Mouse (Mus musculus): ENCODE measurements at regions not wholly inside any gene's neighbourhood (a gene's known extent, or its start where the extent isn't known, plus 50 kb on each side); places are given as distances from the start of the nearest gene placed in this dataset.

GRCm38 (mm10) chr11:34997906-34998305 lies 123.1 kb upstream of the Slit3 start:
- Histone ChIP-seq H3K4me3 (ENCODE audit: low read depth, low read length) (no peak overlapping the region), H3K27ac (replicated peaks; ENCODE audit: low read depth, low read length) (no peak overlapping the region), H3K4me1 (ENCODE audit: control insufficient read depth, insufficient read depth, low read length) (no peaks in the 10 kb centered on the region), H3K9me3 (ENCODE audit: control insufficient read depth, low read length) (no peaks in the 10 kb centered on the region), H3K27me3 (ENCODE audit: control insufficient read depth, insufficient read depth, low read length) (no peaks in the 10 kb centered on the region), H3K36me3 (ENCODE audit: control insufficient read depth, insufficient read depth, low read length) (no peaks in the 10 kb centered on the region), H3K9ac (ENCODE audit: low read length) (no peak overlapping the region), H3K4me2 (ENCODE audit: low read depth, severe bottlenecking) (no peak overlapping the region)
- no peak for ATAC-seq (ENCODE audit: insufficient number of reproducible peaks, low FRiP score, low TSS enrichment, low read depth)
- no peak for DNase-seq (ENCODE audit: low spot score)
- 93% methylated on average over 2 of the region's 2 CpGs for WGBS

GRCm38 (mm10) chr11:34995515-34995914 lies 125.5 kb upstream of the Slit3 start:
- Histone ChIP-seq H3K27ac (replicated peaks; ENCODE audit: low read depth, low read length) (no peak overlapping the region), H3K4me2 (ENCODE audit: low read depth, severe bottlenecking) (no peak overlapping the region), H3K9ac (ENCODE audit: low read length) (no peak overlapping the region), H3K9me3 (ENCODE audit: control insufficient read depth, low read length) (no peaks in the 10 kb centered on the region), H3K36me3 (ENCODE audit: control insufficient read depth, insufficient read depth, low read length) (no peaks in the 10 kb centered on the region), H3K4me1 (ENCODE audit: control insufficient read depth, insufficient read depth, low read length) (no peaks in the 10 kb centered on the region), H3K4me3 (ENCODE audit: low read depth, low read length) (no peak overlapping the region), H3K27me3 (ENCODE audit: control insufficient read depth, insufficient read depth, low read length) (no peaks in the 10 kb centered on the region)
- WGBS: 71% methylated on average over 4 of the region's 4 CpGs
- DNase-seq (ENCODE audit: low spot score) (no peak), ATAC-seq (ENCODE audit: insufficient number of reproducible peaks, low FRiP score, low TSS enrichment, low read depth) (no peak)

GRCm38 (mm10) chr11:34982775-34983457 lies 138.1 kb upstream of the Slit3 start:
- Histone ChIP-seq H3K9me3 (ENCODE audit: control insufficient read depth, low read length) (no peaks in the 10 kb centered on the region), H3K36me3 (ENCODE audit: control insufficient read depth, insufficient read depth, low read length) (no peaks in the 10 kb centered on the region), H3K27me3 (ENCODE audit: control insufficient read depth, insufficient read depth, low read length) (no peaks in the 10 kb centered on the region), H3K4me3 (ENCODE audit: low read depth, low read length) (no peak overlapping the region), H3K4me1 (ENCODE audit: control insufficient read depth, insufficient read depth, low read length) (peaks cover 4% of the 10 kb centered on the region; the same call in 1 of the 2 replicates), H3K9ac (ENCODE audit: low read length) (no peak overlapping the region), H3K27ac (replicated peaks; ENCODE audit: low read depth, low read length) (no peak overlapping the region), H3K4me2 (ENCODE audit: low read depth, severe bottlenecking) (no peak overlapping the region)
- WGBS: 49% methylated on average over 5 of the region's 5 CpGs
- peak; percentile 36 for DNase-seq (ENCODE audit: low spot score)
- ATAC-seq (ENCODE audit: insufficient number of reproducible peaks, low FRiP score, low TSS enrichment, low read depth): no peak

GRCm38 (mm10) chr11:34980210-34980609 lies 140.8 kb upstream of the Slit3 start:
- H3K27ac ChIP-seq (replicated peaks; ENCODE audit: low read depth, low read length): no peak overlapping the region
- 88% methylated on average over 1 of the region's 1 CpGs for whole genome bisulfite sequencing
- H3K4me3 ChIP-seq (ENCODE audit: low read depth, low read length): no peak overlapping the region
- H3K36me3 ChIP-seq (ENCODE audit: control insufficient read depth, insufficient read depth, low read length): no peaks in the 10 kb centered on the region
- H3K4me1 ChIP-seq (ENCODE audit: control insufficient read depth, insufficient read depth, low read length): peaks cover 4% of the 10 kb centered on the region; the same call in 1 of the 2 replicates
- no peak overlapping the region for H3K9ac ChIP-seq (ENCODE audit: low read length)
- H3K4me2 ChIP-seq (ENCODE audit: low read depth, severe bottlenecking): no peak overlapping the region
- DNase-seq (ENCODE audit: low spot score) (no peak), ATAC-seq (ENCODE audit: insufficient number of reproducible peaks, low FRiP score, low TSS enrichment, low read depth) (no peak)
- no peaks in the 10 kb centered on the region for H3K9me3 ChIP-seq (ENCODE audit: control insufficient read depth, low read length)
- H3K27me3 ChIP-seq (ENCODE audit: control insufficient read depth, insufficient read depth, low read length): no peaks in the 10 kb centered on the region

GRCm38 (mm10) chr11:34977861-34978260 lies 143.2 kb upstream of the Slit3 start:
- Histone ChIP-seq H3K9me3 (ENCODE audit: control insufficient read depth, low read length) (no peaks in the 10 kb centered on the region), H3K4me1 (ENCODE audit: control insufficient read depth, insufficient read depth, low read length) (peaks cover 2% of the 10 kb centered on the region; the same call in 1 of the 2 replicates), H3K27me3 (ENCODE audit: control insufficient read depth, insufficient read depth, low read length) (no peaks in the 10 kb centered on the region), H3K27ac (replicated peaks; ENCODE audit: low read depth, low read length) (no peak overlapping the region), H3K9ac (ENCODE audit: low read length) (no peak overlapping the region), H3K36me3 (ENCODE audit: control insufficient read depth, insufficient read depth, low read length) (no peaks in the 10 kb centered on the region), H3K4me3 (ENCODE audit: low read depth, low read length) (no peak overlapping the region), H3K4me2 (ENCODE audit: low read depth, severe bottlenecking) (no peak overlapping the region)
- DNase-seq (ENCODE audit: low spot score) (peak; percentile 4), ATAC-seq (ENCODE audit: insufficient number of reproducible peaks, low FRiP score, low TSS enrichment, low read depth) (no peak)
- WGBS: 89% methylated on average over 7 of the region's 7 CpGs

- H3K4me3 ChIP-seq (ENCODE audit: low read depth, low read length): no peak overlapping the region
- ATAC-seq (ENCODE audit: insufficient number of reproducible peaks, low FRiP score, low TSS enrichment, low read depth) (no peak), DNase-seq (ENCODE audit: low spot score) (no peak)
- no peak overlapping the region for H3K9ac ChIP-seq (ENCODE audit: low read length)
- H3K36me3 ChIP-seq (ENCODE audit: control insufficient read depth, insufficient read depth, low read length): no peaks in the 10 kb centered on the region
- WGBS: 79% methylated on average over 8 of the region's 8 CpGs
- no peak overlapping the region for H3K27ac ChIP-seq (replicated peaks; ENCODE audit: low read depth, low read length)
- H3K4me1 ChIP-seq (ENCODE audit: control insufficient read depth, insufficient read depth, low read length): no peaks in the 10 kb centered on the region
- H3K4me2 ChIP-seq (ENCODE audit: low read depth, severe bottlenecking): no peak overlapping the region
- H3K9me3 ChIP-seq (ENCODE audit: control insufficient read depth, low read length): no peaks in the 10 kb centered on the region
- no peaks in the 10 kb centered on the region for H3K27me3 ChIP-seq (ENCODE audit: control insufficient read depth, insufficient read depth, low read length)
Measured at GRCm38 (mm10) chr11:34975771-34976302, 142.4 kb upstream of the Spdl1 start.

- ATAC-seq (ENCODE audit: insufficient number of reproducible peaks, low FRiP score, low TSS enrichment, low read depth): no peak
- Histone ChIP-seq H3K4me2 (ENCODE audit: low read depth, severe bottlenecking) (no peak overlapping the region), H3K9ac (ENCODE audit: low read length) (no peak overlapping the region), H3K36me3 (ENCODE audit: control insufficient read depth, insufficient read depth, low read length) (no peaks in the 10 kb centered on the region), H3K4me3 (ENCODE audit: low read depth, low read length) (no peak overlapping the region), H3K9me3 (ENCODE audit: control insufficient read depth, low read length) (no peaks in the 10 kb centered on the region), H3K27me3 (ENCODE audit: control insufficient read depth, insufficient read depth, low read length) (no peaks in the 10 kb centered on the region), H3K27ac (replicated peaks; ENCODE audit: low read depth, low read length) (no peak overlapping the region), H3K4me1 (ENCODE audit: control insufficient read depth, insufficient read depth, low read length) (no peaks in the 10 kb centered on the region)
- no peak for DNase-seq (ENCODE audit: low spot score)
- 23% methylated on average over 1 of the region's 1 CpGs for WGBS
Measured at GRCm38 (mm10) chr11:34973467-34973921, 140.1 kb upstream of the Spdl1 start.

- WGBS: 65% methylated on average over 5 of the region's 5 CpGs
- Histone ChIP-seq H3K9me3 (ENCODE audit: control insufficient read depth, low read length) (no peaks in the 10 kb centered on the region), H3K4me1 (ENCODE audit: control insufficient read depth, insufficient read depth, low read length) (no peaks in the 10 kb centered on the region), H3K4me3 (ENCODE audit: low read depth, low read length) (no peak overlapping the region), H3K27me3 (ENCODE audit: control insufficient read depth, insufficient read depth, low read length) (no peaks in the 10 kb centered on the region), H3K4me2 (ENCODE audit: low read depth, severe bottlenecking) (no peak overlapping the region), H3K9ac (ENCODE audit: low read length) (no peak overlapping the region), H3K27ac (replicated peaks; ENCODE audit: low read depth, low read length) (no peak overlapping the region), H3K36me3 (ENCODE audit: control insufficient read depth, insufficient read depth, low read length) (no peaks in the 10 kb centered on the region)
- ATAC-seq (ENCODE audit: insufficient number of reproducible peaks, low FRiP score, low TSS enrichment, low read depth) (no peak), DNase-seq (ENCODE audit: low spot score) (no peak)
Measured at GRCm38 (mm10) chr11:34973012-34973411, 139.6 kb upstream of the Spdl1 start.

Measured in limb, embryonic 11.5 days (tissue).